Mouse (Mus musculus) kidney, adult 2 months (tissue): ENCODE measurements around the gene Rnaset2a.
"Not testable (repeated sequence)": the region's sequence is repeated elsewhere in the genome, so short reads cannot be mapped to it uniquely, and the experiment has no call there.

ENCODE experiments used
- CTCF ChIP-seq: fragments of 200-500 bp; conservative IDR thresholded peaks from 2 replicates; pipeline ENCODE4 v1.5.1; 2011; ENCODE audit warnings: low read depth, mild to moderate bottlenecking, control low read depth, low read length, moderate library complexity, mixed read lengths; ENCODE audit not compliant: insufficient read depth, insufficient read length
- POLR2A ChIP-seq: fragments of 200-500 bp; IDR thresholded peaks from one replicate; pipeline ENCODE4 v1.6.1; 2011; ENCODE audit warnings: low read depth, low read length, control low read depth

DNA sequence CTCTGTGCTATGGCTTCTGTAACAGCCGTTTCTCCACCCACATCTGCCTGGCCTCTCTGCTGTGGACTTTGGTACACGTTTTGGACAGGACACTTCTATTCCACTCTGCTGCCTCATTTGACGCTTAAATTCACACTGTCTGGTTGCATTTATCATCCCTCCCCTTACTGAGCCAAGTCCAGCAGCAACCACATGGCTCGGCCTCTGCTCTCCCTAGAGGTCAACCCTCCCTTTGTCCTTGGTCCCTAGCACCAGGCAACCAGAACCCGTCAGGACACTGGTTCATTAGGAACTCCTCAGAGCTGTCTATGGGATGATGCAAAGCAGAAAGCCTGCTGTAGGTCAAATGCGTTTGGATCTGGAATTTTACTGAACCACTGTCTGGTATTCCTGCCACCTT, 17.0 kb downstream of the Rnaset2a start:
- TF ChIP-seq CTCF, POLR2A: not testable (repeated sequence)
